Mouse (Mus musculus) limb, embryonic 13.5 days (tissue): ENCODE measurements around the gene Ice1. TPM values are rescaled to one million over a fixed set of nuclear protein-coding genes. Genes with fewer than 3 reads are reported as not detected.

ENCODE experiments used
- ATAC-seq: fragments of 200-750 bp; cut with Nextera tagmentation; 2 replicates; pipeline ENCODE4 v1.8.0; 2017; ENCODE audit warnings: low read depth, moderate number of reproducible peaks, moderate TSS enrichment; ENCODE audit not compliant: low FRiP score
- H3K27ac ChIP-seq: fragments of 300-500 bp; sonication (generic); 2 replicates; pipeline ENCODE4 v1.5.1; 2015; ENCODE audit warnings: inconsistent platforms, mild to moderate bottlenecking, moderate library complexity
- H3K27me3 ChIP-seq: fragments of 300-500 bp; sonication (generic); 2 replicates; pipeline ENCODE4 v1.6.1; 2015; ENCODE audit warnings: mild to moderate bottlenecking, inconsistent platforms
- H3K36me3 ChIP-seq: fragments of 300-500 bp; sonication (generic); 2 replicates; pipeline ENCODE4 v1.6.1; 2015; ENCODE audit warnings: inconsistent platforms, mild to moderate bottlenecking, moderate library complexity
- H3K4me1 ChIP-seq: fragments of 300-500 bp; sonication (generic); 2 replicates; pipeline ENCODE4 v1.6.1; 2015; ENCODE audit warnings: inconsistent platforms
- H3K4me2 ChIP-seq: fragments of 300-500 bp; sonication (generic); replicated peaks from 2 replicates; pipeline ENCODE4 v1.6.1; 2015; ENCODE audit warnings: inconsistent platforms, mild to moderate bottlenecking, moderate library complexity
- H3K4me3 ChIP-seq: fragments of 300-500 bp; sonication (generic); 2 replicates; pipeline ENCODE4 v1.5.1; 2015; ENCODE audit warnings: moderate library complexity, mild to moderate bottlenecking, inconsistent platforms
- H3K9ac ChIP-seq: fragments of 300-500 bp; sonication (generic); 2 replicates; pipeline ENCODE4 v1.6.1; 2015; ENCODE audit warnings: mild to moderate bottlenecking, inconsistent platforms
- H3K9me3 ChIP-seq: fragments of 300-500 bp; sonication (generic); 2 replicates; pipeline ENCODE4 v1.6.1; 2016; ENCODE audit warnings: inconsistent platforms
- WGBS: fragments of 180-500 bp; shearing (Covaris S2); methylation state at CpG from one replicate; pipeline ENCODE4 v1.1.7; 2015; 5-methylcytosine and 5-hydroxymethylcytosine counted together
- polyA plus RNA-seq: library from polyadenylated mRNA; unstranded; fragments of >200 nt; fragmentation: Nextera tagmentation; extraction: Ambion mirVana; gene quantifications from 2 replicates; pipeline ENCODE4 v1.2.1, GENCODE M21; 2015

Ice1 gene
- polyA plus RNA-seq, 1 experiment from 2014 or later: 25.5 TPM

GRCm38 (mm10) chr13:70655570-70655969 is 18.1 kb upstream of the Ice1 start:
- H3K4me1 ChIP-seq: peaks cover 8% of the 10 kb centered on the region; the same call in 1 of the 2 replicates
- H3K27ac ChIP-seq: no peak overlapping the region
- no peaks in the 10 kb centered on the region for H3K9me3 ChIP-seq
- H3K27me3 ChIP-seq: no peaks in the 10 kb centered on the region
- H3K4me2 ChIP-seq: no peak overlapping the region
- no peak for ATAC-seq
- WGBS: 64% methylated on average over 12 of the region's 12 CpGs
- H3K36me3 ChIP-seq: no peaks in the 10 kb centered on the region
- no peak overlapping the region for H3K4me3 ChIP-seq
- H3K9ac ChIP-seq: no peak overlapping the region

- H3K9ac ChIP-seq: no peak overlapping the region
- H3K4me2 ChIP-seq: no peak overlapping the region
- H3K27me3 ChIP-seq: no peaks in the 10 kb centered on the region
- peak; percentile 32; the same call in 1 of the 2 replicates for ATAC-seq
- 49% methylated on average over 5 of the region's 5 CpGs for WGBS
- no peak overlapping the region for H3K4me3 ChIP-seq
- no peak overlapping the region for H3K27ac ChIP-seq
- no peaks in the 10 kb centered on the region for H3K36me3 ChIP-seq
- peaks cover 8% of the 10 kb centered on the region for H3K4me1 ChIP-seq
- no peaks in the 10 kb centered on the region for H3K9me3 ChIP-seq
Measured at GRCm38 (mm10) chr13:70654091-70654770, 16.8 kb upstream of the Ice1 start.

GRCm38 (mm10) chr13:70653457-70653856 is 16.0 kb upstream of the Ice1 start:
- no peak overlapping the region for H3K27ac ChIP-seq
- no peaks in the 10 kb centered on the region for H3K36me3 ChIP-seq
- no peak overlapping the region for H3K4me3 ChIP-seq
- ATAC-seq: no peak
- peaks cover 8% of the 10 kb centered on the region for H3K4me1 ChIP-seq
- H3K4me2 ChIP-seq: no peak overlapping the region
- H3K9me3 ChIP-seq: no peaks in the 10 kb centered on the region
- 77% methylated on average over 2 of the region's 2 CpGs for WGBS
- H3K9ac ChIP-seq: no peak overlapping the region
- no peaks in the 10 kb centered on the region for H3K27me3 ChIP-seq

DNA sequence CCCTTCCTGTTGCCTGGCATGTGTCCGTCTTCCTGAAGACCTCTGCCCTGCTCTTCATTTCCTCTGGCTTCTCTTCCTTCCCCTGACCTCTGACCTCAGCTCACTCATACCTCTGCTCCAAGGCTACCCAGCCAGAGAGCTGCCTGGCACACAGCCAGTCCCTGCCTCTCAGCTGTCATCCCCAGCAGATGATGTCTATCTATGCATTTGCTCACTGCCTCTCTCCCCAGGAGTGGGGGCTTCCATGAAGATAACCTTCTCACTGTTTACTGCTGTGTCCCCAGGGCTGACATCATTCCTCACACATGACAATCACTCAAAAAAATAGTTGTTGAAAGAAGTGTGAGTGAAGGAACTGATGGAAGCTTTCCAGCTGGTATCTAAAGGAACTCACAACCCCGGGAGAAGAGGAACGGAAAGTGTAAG is 12.6 kb upstream of the Ice1 start:
- no peak overlapping the region for H3K4me3 ChIP-seq
- no peak for ATAC-seq
- no peaks in the 10 kb centered on the region for H3K36me3 ChIP-seq
- H3K27ac ChIP-seq: no peak overlapping the region
- WGBS: 69% methylated on average over 3 of the region's 3 CpGs
- no peaks in the 10 kb centered on the region for H3K9me3 ChIP-seq
- H3K9ac ChIP-seq: no peak overlapping the region
- no peaks in the 10 kb centered on the region for H3K27me3 ChIP-seq
- peaks cover 8% of the 10 kb centered on the region for H3K4me1 ChIP-seq
- no peak overlapping the region for H3K4me2 ChIP-seq

DNA sequence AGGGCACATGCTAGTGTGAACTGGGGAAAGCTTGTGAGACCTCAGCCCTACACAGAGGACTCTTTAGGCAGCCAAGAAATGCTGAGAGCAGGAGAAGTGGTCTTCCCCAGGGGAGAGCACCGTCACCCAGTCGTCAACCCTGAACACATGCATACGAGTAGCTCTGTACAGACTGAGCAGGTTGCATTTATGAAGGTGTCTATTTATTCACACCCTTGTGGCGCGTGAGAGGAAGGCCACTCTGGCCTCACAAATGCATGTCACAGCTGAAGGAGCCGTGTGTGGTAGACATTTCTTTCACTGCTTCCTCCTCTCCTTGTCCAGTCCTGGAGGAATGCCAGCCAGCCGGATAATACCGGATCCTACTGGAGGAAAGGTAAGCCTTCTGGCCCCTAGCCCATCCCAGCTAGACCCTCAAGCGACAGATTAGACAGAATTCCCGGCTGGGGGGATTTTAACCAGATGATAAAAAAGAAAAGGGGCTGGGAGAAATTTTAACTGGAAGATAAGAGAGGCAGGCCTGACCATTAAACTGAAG is 8.6 kb upstream of the Ice1 start:
- Histone ChIP-seq H3K9ac (no peak overlapping the region), H3K27me3 (no peaks in the 10 kb centered on the region), H3K27ac (no peak overlapping the region), H3K4me2 (no peak overlapping the region), H3K4me1 (no peaks in the 10 kb centered on the region; the same call in 1 of the 2 replicates), H3K36me3 (no peaks in the 10 kb centered on the region), H3K9me3 (no peaks in the 10 kb centered on the region), H3K4me3 (no peak overlapping the region)
- WGBS: 67% methylated on average over 10 of the region's 10 CpGs
- no peak for ATAC-seq

DNA sequence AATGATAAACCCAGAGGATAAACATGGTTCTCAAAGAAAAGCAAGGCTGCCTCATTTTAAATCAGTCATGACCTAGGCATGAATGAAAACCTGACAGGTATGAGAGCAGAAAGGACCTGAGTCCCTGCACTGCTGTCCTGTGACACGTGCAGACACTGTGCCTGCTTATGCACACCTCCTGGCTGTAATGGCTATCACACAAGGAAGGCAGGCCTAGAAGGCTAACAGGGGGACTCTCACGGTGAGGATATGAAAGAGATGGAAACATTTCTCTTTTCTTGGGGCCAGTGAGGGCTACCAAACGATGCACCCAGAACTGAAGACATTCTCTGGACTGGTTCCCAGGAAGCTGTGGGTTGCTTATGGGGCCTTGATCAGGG is 6.6 kb upstream of the Ice1 start:
- no peaks in the 10 kb centered on the region for H3K4me1 ChIP-seq
- H3K4me2 ChIP-seq: no peak overlapping the region
- H3K27me3 ChIP-seq: no peaks in the 10 kb centered on the region
- no peak overlapping the region for H3K9ac ChIP-seq
- H3K9me3 ChIP-seq: no peaks in the 10 kb centered on the region
- no peaks in the 10 kb centered on the region for H3K36me3 ChIP-seq
- 46% methylated on average over 3 of the region's 3 CpGs for WGBS
- no peak overlapping the region for H3K4me3 ChIP-seq
- no peak overlapping the region for H3K27ac ChIP-seq
- ATAC-seq: no peak

DNA sequence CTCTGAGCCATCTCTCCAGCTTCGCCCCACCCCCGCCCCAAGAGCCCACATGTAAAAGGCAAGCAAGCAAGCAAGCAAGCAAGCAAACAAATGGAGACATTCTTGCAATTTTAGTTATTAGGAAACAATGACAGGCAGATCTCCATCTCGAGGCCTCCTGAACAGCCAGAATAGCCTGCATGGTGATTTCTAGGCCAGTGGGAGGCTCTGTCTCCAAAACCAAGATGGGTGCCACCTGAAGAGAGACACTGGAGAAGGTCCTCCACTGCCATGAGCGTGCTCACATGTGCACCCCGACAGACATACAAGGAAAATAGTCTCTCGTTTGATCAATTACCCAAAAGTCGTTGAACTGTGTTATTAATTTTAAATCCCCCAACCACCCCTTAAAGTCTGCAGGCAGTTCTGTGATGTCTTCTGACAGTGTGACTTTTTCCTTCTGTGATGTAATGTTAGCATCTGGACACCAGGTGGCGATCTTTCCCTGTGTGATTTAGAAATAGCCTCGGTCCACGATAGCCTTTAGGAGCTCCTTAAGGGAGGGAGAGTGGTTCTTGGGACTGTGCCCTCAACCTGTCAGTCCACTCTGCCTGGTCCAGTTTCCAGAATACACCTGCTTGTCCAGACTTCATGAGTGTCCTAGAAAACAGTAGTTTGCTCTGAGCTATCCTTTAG is 6.1 kb upstream of the Ice1 start:
- H3K4me2 ChIP-seq: no peak overlapping the region
- H3K4me1 ChIP-seq: peaks cover 1% of the 10 kb centered on the region; the same call in 1 of the 2 replicates
- 0 out of 2 replicates have a peak, but pooled peaks have one; percentile 49 for ATAC-seq
- WGBS: 19% methylated on average over 10 of the region's 10 CpGs
- H3K9ac ChIP-seq: no peak overlapping the region
- H3K36me3 ChIP-seq: no peaks in the 10 kb centered on the region
- H3K4me3 ChIP-seq: no peak overlapping the region
- H3K27ac ChIP-seq: no peak overlapping the region
- H3K27me3 ChIP-seq: no peaks in the 10 kb centered on the region
- no peaks in the 10 kb centered on the region for H3K9me3 ChIP-seq

DNA sequence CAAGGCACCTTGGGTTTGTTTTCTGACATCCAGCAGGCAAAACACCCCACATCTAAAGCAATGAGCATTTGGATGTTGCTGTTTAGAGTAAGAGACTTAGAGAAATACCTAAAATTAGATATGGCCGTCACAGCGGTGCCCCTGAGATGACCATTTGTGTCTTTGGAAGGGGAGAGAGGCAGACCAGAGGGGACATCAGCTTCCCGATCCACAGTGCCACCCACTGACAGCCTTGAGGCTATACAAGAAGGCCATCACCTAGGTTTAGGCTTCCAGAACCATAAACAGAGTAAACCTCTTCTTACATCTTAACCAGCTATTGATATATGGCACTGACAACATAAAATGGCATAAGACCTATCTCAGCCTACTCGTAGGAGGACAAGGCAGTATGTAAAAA is 4.5 kb upstream of the Ice1 start:
- WGBS: 68% methylated on average over 4 of the region's 4 CpGs
- Histone ChIP-seq H3K4me2 (no peak overlapping the region), H3K9ac (no peak overlapping the region), H3K4me3 (no peak overlapping the region), H3K27ac (no peak overlapping the region), H3K36me3 (no peaks in the 10 kb centered on the region), H3K4me1 (peaks cover 4% of the 10 kb centered on the region; the same call in 1 of the 2 replicates), H3K27me3 (no peaks in the 10 kb centered on the region), H3K9me3 (no peaks in the 10 kb centered on the region)
- no peak for ATAC-seq

DNA sequence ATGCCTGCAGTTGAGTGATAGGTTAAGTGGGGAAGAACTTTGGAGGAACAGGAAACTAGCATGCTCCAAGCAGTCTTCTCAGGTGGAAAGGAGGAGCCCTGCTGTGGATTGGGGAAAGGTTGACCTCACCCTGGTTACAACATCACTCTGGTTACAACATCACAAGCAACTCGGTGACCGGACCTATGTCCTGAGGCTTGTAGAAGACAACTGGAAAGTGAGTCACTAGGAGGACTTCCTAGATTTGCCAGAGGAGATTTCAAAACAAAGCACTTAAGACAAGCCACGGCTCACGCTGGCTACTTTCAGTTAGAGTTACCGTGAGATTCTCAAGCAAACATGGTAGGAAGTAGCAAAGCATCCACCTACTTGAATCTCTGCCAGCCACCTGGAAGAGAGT is 3.9 kb upstream of the Ice1 start:
- Histone ChIP-seq H3K4me2 (no peak overlapping the region), H3K36me3 (no peaks in the 10 kb centered on the region), H3K27me3 (no peaks in the 10 kb centered on the region), H3K9ac (no peak overlapping the region), H3K4me1 (peaks cover 9% of the 10 kb centered on the region), H3K9me3 (no peaks in the 10 kb centered on the region), H3K4me3 (no peak overlapping the region), H3K27ac (no peak overlapping the region)
- no peak for ATAC-seq
- 80% methylated on average over 5 of the region's 5 CpGs for WGBS

GRCm38 (mm10) chr13:70639639-70640038 is 2.2 kb upstream of the Ice1 start:
- WGBS: 77% methylated on average over 3 of the region's 3 CpGs
- Histone ChIP-seq H3K27me3 (no peaks in the 10 kb centered on the region), H3K9ac (no peak overlapping the region), H3K36me3 (no peaks in the 10 kb centered on the region), H3K9me3 (no peaks in the 10 kb centered on the region), H3K4me2 (no peak overlapping the region), H3K4me1 (peaks cover 25% of the 10 kb centered on the region), H3K27ac (no peak overlapping the region), H3K4me3 (no peak overlapping the region)
- no peak for ATAC-seq

DNA sequence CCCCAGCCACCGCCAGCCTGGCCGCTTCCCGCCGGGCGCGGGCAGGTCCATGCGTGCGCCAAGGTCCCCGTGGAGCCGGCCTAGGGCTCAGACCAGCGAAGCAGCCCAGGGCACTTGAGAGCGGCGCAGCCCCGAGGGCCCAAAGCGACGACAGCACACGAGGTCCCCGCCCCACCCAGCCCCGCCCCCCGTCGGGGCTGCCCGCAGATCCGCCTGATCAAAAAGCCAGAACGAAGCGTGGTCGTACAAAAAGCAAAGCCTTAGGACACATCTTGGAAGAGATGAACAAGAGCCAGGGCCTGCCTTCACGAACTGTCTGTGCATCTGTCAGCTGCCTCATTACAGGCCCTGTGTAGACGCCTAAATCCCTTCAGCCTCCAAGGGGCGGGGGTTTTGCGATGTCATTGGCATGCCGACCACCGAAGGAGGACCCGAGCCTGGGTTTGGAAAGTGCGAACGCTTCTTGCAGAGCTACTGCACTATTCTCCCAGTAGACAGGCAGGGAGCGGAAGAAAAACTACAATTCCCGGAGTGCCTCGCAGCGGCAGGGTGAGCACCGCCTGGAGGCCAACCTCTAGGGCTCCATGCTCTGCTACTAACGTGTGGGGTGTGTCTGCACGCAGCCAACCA is 343 bp upstream of the Ice1 start:
- peak overlapping the region; percentile 85; the same call in 1 of the 2 replicates for H3K27ac ChIP-seq
- H3K4me3 ChIP-seq: peak overlapping the region; percentile 96
- under 1% methylated on average over 42 of the region's 42 CpGs for WGBS
- H3K9ac ChIP-seq: peak overlapping the region; percentile 93
- H3K4me2 ChIP-seq: peak overlapping the region; percentile 90
- no peaks in the 10 kb centered on the region for H3K27me3 ChIP-seq
- ATAC-seq: peak; percentile 96
- no peaks in the 10 kb centered on the region for H3K36me3 ChIP-seq
- H3K9me3 ChIP-seq: no peaks in the 10 kb centered on the region
- H3K4me1 ChIP-seq: peaks cover 25% of the 10 kb centered on the region

DNA sequence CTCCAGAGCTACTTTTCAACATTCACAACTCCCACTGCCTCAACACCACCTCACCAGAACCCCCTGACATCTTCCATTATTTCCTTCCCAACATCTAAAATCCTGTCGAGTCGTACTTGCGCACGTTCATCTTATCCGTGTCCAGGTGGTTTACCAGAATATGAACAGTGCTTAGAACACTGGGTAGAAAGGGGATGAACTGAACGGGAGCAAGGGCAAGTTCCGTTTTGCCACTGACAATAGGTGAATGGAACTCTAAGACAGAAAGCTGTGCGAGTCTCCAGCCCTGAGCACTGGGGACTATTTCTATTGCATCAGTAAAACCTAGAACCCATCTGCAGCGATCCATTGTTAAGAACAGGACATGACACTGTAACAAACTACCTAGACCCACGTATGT is 728 bp downstream of the Ice1 start:
- ATAC-seq: no peak
- Histone ChIP-seq H3K4me1 (peaks cover 25% of the 10 kb centered on the region), H3K4me3 (peak overlapping the region; percentile 96), H3K9ac (peak overlapping the region; percentile 93), H3K27me3 (no peaks in the 10 kb centered on the region), H3K4me2 (peak overlapping the region; percentile 90), H3K27ac (no peak overlapping the region), H3K9me3 (no peaks in the 10 kb centered on the region), H3K36me3 (no peaks in the 10 kb centered on the region)
- 25% methylated on average over 10 of the region's 10 CpGs for WGBS
